Mouse (Mus musculus) embryo, embryonic 11.5 days (tissue): Measurements from ENCODE around the gene Apoe.

ENCODE experiments used
- DNase-seq: peaks from one replicate; pipeline ENCODE4 v3.0.0-alpha.2; 2012; ENCODE audit warnings: low read depth, low spot score

Gene Apoe

GRCm38 (mm10) chr7:19698907-19699826 is at the start of gene Apoe:
Gene Apoe, minus strand, starts transcription at chr7:19699188.
- no peak for DNase-seq

- no peak for DNase-seq
Measured at GRCm38 (mm10) chr7:19747420-19748218, 48.6 kb upstream of the Apoe start.

GRCm38 (mm10) chr7:19746426-19747201 is 47.6 kb upstream of the Apoe start:
- DNase-seq = no peak

- DNase-seq = no peak
Measured at GRCm38 (mm10) chr7:19745971-19746370, 47.0 kb upstream of the Apoe start.

GRCm38 (mm10) chr7:19744590-19745385 is 45.8 kb upstream of the Apoe start:
- no peak for DNase-seq

GRCm38 (mm10) chr7:19743791-19744190 is 44.8 kb upstream of the Apoe start:
- no peak for DNase-seq

- no peak for DNase-seq
Measured at GRCm38 (mm10) chr7:19742468-19742867, 43.5 kb upstream of the Apoe start.

GRCm38 (mm10) chr7:19741329-19742031 is 42.5 kb upstream of the Apoe start:
- DNase-seq = no peak

- DNase-seq = no peak
Measured at GRCm38 (mm10) chr7:19740269-19740668, 41.3 kb upstream of the Apoe start.

- DNase-seq = no peak
Measured at GRCm38 (mm10) chr7:19738771-19739170, 39.8 kb upstream of the Apoe start.

GRCm38 (mm10) chr7:19736389-19737057 is 37.5 kb upstream of the Apoe start:
- DNase-seq = no peak

GRCm38 (mm10) chr7:19734178-19734666 is 35.2 kb upstream of the Apoe start:
- no peak for DNase-seq

- no peak for DNase-seq
Measured at GRCm38 (mm10) chr7:19726541-19726940, 27.6 kb upstream of the Apoe start.

GRCm38 (mm10) chr7:19724167-19724566 is 25.2 kb upstream of the Apoe start:
- DNase-seq = no peak

GRCm38 (mm10) chr7:19722754-19723195 is 23.8 kb upstream of the Apoe start:
- DNase-seq = no peak

- DNase-seq = no peak
Measured at GRCm38 (mm10) chr7:19719200-19719599, 20.2 kb upstream of the Apoe start.

GRCm38 (mm10) chr7:19718297-19718952 is 19.4 kb upstream of the Apoe start:
- no peak for DNase-seq

- DNase-seq = no peak
Measured at GRCm38 (mm10) chr7:19717346-19717745, 18.4 kb upstream of the Apoe start.

GRCm38 (mm10) chr7:19716822-19717221 is 17.8 kb upstream of the Apoe start:
- no peak for DNase-seq
